Mouse (Mus musculus): ENCODE results near the gene Khdc1c. TPM values are rescaled to one million over a fixed set of nuclear protein-coding genes. Genes with fewer than 3 reads are reported as not detected.
"Not testable (repeated sequence)": the region's sequence is repeated elsewhere in the genome, so short reads cannot be mapped to it uniquely, and the experiment has no call there.

The Khdc1c gene
- not detected in 2 replicates for total RNA-seq (2017)

DNA sequence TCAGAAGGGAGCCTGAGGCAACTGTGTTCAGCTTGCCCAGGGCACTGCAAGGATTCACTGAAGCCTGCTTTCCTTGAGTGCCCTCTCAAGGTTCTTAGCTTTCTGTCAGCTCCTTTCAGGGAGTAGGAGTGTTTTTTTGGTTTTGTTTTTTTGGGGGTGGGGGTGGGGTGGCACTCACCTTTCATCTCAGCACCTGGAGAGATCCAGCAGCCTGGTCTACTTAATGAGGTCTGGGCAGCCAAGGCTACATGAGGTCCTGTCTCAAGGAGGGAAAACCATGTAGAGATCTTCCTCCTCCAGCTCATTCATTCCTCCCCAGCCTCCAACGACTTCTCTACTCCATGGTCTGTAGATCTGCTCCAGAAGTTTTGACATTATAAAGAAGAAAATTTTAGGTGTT is at the start of gene Khdc1c:
Gene Khdc1c (plus strand): TSS at position 301 of the 400 bp plus-strand sequence.
- not testable (repeated sequence) for ATAC-seq (replicated peaks in 1 of 2; ENCODE audit: insufficient read depth in 1 of 2, low FRiP score in 2 of 2, low TSS enrichment in 1 of 2, low read depth in 1 of 2, poor library complexity in 2 of 2, severe bottlenecking in 2 of 2)

DNA sequence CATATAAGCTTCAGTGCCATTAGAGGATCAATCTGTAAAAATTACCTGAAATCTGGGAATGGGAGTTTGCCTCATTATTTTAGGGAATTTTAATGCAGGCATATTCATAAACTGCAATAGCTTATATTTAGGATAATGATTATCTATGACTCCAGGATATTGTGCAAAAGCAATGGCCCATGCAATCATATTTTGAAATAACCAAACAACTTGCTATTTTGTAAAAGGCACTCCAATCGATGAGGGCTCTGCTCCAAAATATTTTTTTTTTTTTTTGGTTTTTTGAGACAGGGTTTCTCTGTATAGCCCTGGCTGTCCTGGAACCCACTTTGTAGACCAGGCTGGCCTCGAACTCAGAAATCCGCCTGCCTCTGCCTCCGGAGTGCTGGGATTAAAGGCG is 47.9 kb upstream of the Khdc1c start:
- ATAC-seq (replicated peaks in 1 of 2; ENCODE audit: insufficient read depth in 1 of 2, low FRiP score in 2 of 2, low TSS enrichment in 1 of 2, low read depth in 1 of 2, poor library complexity in 2 of 2, severe bottlenecking in 2 of 2), result not testable (repeated sequence)

DNA sequence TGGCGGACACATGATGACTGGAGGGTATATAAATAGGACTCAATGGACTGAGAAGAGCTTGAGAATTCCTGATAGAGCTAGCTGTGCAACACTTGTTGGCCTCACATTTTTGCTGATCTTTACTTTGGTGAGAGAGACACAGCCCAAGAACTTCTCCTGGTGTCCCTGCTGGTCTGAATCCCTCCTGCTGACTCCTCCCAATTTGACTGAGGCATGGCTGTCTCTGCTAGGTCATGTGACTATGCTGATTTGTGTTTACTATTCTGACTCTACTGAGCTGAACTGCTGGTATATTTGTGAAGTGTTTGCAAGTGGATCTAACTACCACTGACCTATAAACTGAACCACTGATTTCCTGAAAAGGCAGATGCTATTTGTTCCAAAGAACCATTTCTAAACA is 46.5 kb upstream of the Khdc1c start:
- ATAC-seq (replicated peaks in 1 of 2; ENCODE audit: insufficient read depth in 1 of 2, low FRiP score in 2 of 2, low TSS enrichment in 1 of 2, low read depth in 1 of 2, poor library complexity in 2 of 2, severe bottlenecking in 2 of 2), result no peak

DNA sequence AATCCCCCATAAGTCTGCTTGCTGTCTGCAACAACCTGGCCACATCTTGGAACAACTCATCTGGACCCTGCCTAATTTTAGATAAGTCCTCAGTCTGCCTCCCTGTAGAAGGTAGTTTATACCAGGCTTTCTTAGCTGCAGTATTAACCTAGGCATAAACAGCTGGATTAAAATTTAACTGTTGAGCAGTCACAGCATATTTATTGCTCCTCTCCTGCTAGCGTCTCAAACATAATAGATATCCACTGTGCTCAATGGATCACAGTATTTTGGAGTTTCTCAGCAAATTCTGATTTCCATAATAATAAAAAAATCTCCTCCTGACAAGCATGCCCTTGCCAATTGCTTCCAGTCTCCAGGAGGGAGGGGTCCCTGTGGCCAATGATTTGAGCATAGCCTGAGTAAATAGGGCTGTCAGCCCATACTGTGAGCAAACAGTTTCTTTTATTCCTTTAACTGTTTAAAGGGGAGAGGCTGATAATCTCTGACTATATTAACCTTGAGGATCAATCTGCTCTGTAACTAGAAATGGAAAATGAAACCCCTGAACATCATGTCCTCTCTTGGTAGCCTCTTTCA is 44.0 kb upstream of the Khdc1c start:
- ATAC-seq (replicated peaks in 1 of 2; ENCODE audit: insufficient read depth in 1 of 2, low FRiP score in 2 of 2, low TSS enrichment in 1 of 2, low read depth in 1 of 2, poor library complexity in 2 of 2, severe bottlenecking in 2 of 2), result no peak

DNA sequence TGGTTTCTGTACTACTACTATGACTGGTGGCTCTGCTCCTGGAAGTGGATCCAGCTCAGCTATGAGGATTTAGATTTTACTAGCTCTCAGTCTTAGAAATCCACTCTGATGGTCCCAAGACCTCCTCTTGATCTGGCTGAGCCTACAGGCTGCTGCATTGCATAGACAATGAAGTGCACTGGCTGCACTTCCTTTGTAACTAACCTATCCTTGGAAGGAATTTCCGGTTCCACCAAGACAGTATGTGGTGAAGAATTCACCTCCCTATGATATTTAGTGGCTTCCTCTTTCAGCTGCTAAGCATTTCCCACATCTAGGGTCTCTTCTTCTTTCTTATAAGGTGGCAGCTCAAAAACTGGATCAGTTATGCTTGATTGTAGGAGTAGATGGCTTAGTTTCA is 43.5 kb upstream of the Khdc1c start:
- ATAC-seq (replicated peaks in 1 of 2; ENCODE audit: insufficient read depth in 1 of 2, low FRiP score in 2 of 2, low TSS enrichment in 1 of 2, low read depth in 1 of 2, poor library complexity in 2 of 2, severe bottlenecking in 2 of 2), result no peak

DNA sequence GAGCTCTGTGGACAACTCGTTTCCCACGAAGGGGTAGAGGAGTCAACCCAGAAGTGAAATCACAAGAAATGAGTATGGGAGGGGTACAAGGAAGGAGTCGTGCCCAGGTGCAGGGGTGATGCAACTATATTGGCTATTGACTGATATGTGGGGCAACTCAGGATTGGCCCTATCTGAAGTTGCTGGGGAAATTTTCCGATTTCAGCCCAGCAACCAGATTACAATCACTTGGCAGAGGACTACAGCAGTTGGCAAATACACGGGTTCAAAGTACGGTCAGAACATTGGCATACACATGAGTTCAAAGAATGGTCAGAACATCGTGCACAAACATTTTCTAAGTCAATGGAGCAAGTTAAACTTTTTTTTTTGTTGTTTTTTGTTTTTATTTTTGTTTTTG is 41.4 kb upstream of the Khdc1c start:
- ATAC-seq (replicated peaks in 1 of 2; ENCODE audit: insufficient read depth in 1 of 2, low FRiP score in 2 of 2, low TSS enrichment in 1 of 2, low read depth in 1 of 2, poor library complexity in 2 of 2, severe bottlenecking in 2 of 2), result no peak

- ATAC-seq (replicated peaks in 1 of 2; ENCODE audit: insufficient read depth in 1 of 2, low FRiP score in 2 of 2, low TSS enrichment in 1 of 2, low read depth in 1 of 2, poor library complexity in 2 of 2, severe bottlenecking in 2 of 2), result not testable (repeated sequence)
Observed at GRCm38 (mm10) chr1:21331161-21331560, 37.0 kb upstream of the Khdc1c start.

DNA sequence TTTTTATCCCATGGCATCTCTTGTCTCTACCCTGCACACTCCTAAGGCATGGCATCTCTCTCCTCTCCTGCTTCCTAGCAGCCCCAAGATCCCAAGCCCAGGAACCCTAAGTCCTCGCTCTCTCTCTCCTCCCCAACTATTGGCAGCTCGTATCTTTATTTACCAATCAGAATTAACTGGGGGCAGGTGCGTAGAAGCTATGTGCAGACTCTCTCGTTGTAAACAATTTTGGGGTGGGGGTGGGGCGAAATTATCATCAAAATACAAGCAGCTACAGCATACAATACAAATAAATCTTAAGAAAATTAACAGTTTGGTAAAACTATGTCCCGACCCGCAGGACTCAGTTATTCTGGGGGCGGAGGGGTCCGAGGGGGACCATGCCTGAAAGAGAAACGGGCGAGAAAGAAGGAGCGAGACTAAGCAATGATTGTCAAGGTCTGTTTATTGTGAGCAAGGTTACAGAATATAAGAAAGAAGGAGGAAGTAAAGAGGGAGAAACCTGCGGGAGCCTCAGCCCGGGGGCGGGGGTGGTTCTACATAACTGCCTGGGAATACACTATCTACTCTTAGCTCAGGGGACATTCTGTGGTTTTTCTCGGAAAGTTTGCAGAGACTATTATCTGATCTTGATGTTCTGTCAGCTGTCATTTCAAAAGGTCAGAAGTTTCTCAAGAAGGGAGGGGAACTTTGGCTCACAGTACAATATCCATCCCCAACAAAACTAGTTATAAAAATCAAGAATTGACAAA is 34.7 kb upstream of the Khdc1c start:
- ATAC-seq (replicated peaks in 1 of 2; ENCODE audit: insufficient read depth in 1 of 2, low FRiP score in 2 of 2, low TSS enrichment in 1 of 2, low read depth in 1 of 2, poor library complexity in 2 of 2, severe bottlenecking in 2 of 2), result no peak

DNA sequence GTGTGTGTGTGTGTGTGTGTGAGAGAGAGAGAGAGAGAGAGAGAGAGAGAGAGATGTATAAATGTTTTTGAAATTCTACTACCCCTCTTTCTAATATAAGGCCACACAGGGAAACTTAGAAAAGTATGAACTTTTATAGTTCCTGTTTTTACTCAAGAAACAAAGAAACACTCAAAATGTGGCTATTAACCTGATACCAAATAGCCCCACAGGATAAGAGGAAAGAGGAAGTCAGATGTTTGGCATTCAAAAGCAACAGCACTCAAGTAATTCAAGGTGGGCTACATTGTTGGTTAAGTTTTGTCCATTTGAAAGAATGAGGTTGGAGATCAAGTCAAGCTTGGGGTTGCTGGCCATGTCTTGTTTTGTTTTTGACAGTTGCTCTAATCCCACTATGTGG is 32.3 kb upstream of the Khdc1c start:
- ATAC-seq (replicated peaks in 1 of 2; ENCODE audit: insufficient read depth in 1 of 2, low FRiP score in 2 of 2, low TSS enrichment in 1 of 2, low read depth in 1 of 2, poor library complexity in 2 of 2, severe bottlenecking in 2 of 2), result peak; percentile 80 to 92

DNA sequence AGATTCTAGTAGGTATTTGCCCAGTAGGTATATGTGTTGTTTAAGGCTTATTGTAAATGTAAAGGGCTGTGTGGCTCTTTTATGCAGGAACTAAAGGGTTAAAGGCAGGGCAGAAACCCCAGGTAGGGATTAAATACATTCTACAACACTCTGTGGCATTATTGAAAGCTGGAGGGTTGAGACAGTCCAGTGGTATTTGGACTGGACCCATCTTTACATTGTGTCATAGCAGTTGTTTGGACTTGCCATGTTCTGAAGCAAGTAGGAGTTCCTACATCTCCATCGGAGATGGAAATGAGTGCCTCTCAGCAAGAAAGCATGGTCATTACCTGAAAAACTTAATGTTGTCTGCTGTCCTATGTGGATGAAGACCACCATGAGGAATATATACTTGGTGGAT is 27.4 kb upstream of the Khdc1c start:
- ATAC-seq (replicated peaks in 1 of 2; ENCODE audit: insufficient read depth in 1 of 2, low FRiP score in 2 of 2, low TSS enrichment in 1 of 2, low read depth in 1 of 2, poor library complexity in 2 of 2, severe bottlenecking in 2 of 2), result no peak

DNA sequence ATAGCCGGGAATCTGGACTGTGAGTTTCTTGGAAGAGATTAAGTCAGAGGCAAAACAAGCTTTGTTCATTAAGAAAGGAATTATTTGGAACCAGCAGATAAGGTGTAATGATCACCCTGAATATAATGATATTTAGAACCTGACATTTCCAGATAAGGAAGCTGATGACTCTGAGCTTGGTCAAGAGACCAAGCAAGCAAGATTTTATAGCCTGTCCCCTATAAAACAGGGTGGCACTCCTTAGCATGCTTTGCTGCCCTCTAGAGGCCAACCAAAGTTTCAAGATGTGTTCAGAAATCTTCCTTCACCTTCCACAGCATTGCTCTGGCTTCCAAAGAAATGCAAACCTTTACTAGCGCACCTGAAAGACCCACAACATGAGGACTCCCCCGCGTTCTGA is 23.9 kb upstream of the Khdc1c start:
- ATAC-seq (replicated peaks in 1 of 2; ENCODE audit: insufficient read depth in 1 of 2, low FRiP score in 2 of 2, low TSS enrichment in 1 of 2, low read depth in 1 of 2, poor library complexity in 2 of 2, severe bottlenecking in 2 of 2), result peak; percentile 84 to 85

GRCm38 (mm10) chr1:21344752-21345151 is 23.4 kb upstream of the Khdc1c start:
- not testable (repeated sequence) for ATAC-seq (replicated peaks in 1 of 2; ENCODE audit: insufficient read depth in 1 of 2, low FRiP score in 2 of 2, low TSS enrichment in 1 of 2, low read depth in 1 of 2, poor library complexity in 2 of 2, severe bottlenecking in 2 of 2)

GRCm38 (mm10) chr1:21349341-21349740 is 18.8 kb upstream of the Khdc1c start, which contains the start of gene Khdc1a:
Khdc1a (plus strand) TSS chr1:21349641.
- no peak for ATAC-seq (replicated peaks in 1 of 2; ENCODE audit: insufficient read depth in 1 of 2, low FRiP score in 2 of 2, low TSS enrichment in 1 of 2, low read depth in 1 of 2, poor library complexity in 2 of 2, severe bottlenecking in 2 of 2)

GRCm38 (mm10) chr1:21383256-21383655 is 15.1 kb downstream of the Khdc1c start, which contains the start of gene Khdc1b:
Khdc1b (plus strand) TSS chr1:21383556.
- no peak for ATAC-seq (replicated peaks in 1 of 2; ENCODE audit: insufficient read depth in 1 of 2, low FRiP score in 2 of 2, low TSS enrichment in 1 of 2, low read depth in 1 of 2, poor library complexity in 2 of 2, severe bottlenecking in 2 of 2)

- no peak for ATAC-seq (replicated peaks in 1 of 2; ENCODE audit: insufficient read depth in 1 of 2, low FRiP score in 2 of 2, low TSS enrichment in 1 of 2, low read depth in 1 of 2, poor library complexity in 2 of 2, severe bottlenecking in 2 of 2)
Observed at GRCm38 (mm10) chr1:21391138-21391671, 23.1 kb downstream of the Khdc1c start.

GRCm38 (mm10) chr1:21402804-21403203 is 34.7 kb downstream of the Khdc1c start:
- no peak for ATAC-seq (replicated peaks in 1 of 2; ENCODE audit: insufficient read depth in 1 of 2, low FRiP score in 2 of 2, low TSS enrichment in 1 of 2, low read depth in 1 of 2, poor library complexity in 2 of 2, severe bottlenecking in 2 of 2)

DNA sequence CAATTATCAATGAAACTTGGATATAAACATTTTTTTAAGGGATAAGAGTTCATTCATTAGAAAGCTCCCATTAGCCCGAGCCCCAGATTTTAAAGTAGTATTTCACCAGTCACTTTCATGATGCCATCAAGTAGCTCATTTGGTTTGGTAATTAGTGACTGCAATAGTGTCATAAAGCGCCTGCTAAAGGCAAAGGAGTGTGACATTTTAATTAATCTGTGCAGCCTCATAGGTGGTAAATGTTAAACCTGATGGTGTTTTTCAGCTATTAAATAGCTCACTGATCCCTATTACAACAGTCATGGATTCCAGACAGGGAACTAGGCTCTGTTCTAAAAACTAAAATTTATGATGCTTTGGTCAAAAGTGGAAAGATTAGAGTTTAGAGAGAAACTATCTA is 39.1 kb downstream of the Khdc1c start:
- ATAC-seq (replicated peaks in 1 of 2; ENCODE audit: insufficient read depth in 1 of 2, low FRiP score in 2 of 2, low TSS enrichment in 1 of 2, low read depth in 1 of 2, poor library complexity in 2 of 2, severe bottlenecking in 2 of 2), result no peak

GRCm38 (mm10) chr1:21411331-21412196 is 43.4 kb downstream of the Khdc1c start:
- ATAC-seq (replicated peaks in 1 of 2; ENCODE audit: insufficient read depth in 1 of 2, low FRiP score in 2 of 2, low TSS enrichment in 1 of 2, low read depth in 1 of 2, poor library complexity in 2 of 2, severe bottlenecking in 2 of 2), result peak; percentile 80 to 81

Measured in hematopoietic stem cell, adult 5-6 weeks (primary cell).